Mouse (Mus musculus) heart, embryonic 11.5 days (tissue): Measurements from ENCODE around the gene Cyfip2. TPM values are rescaled to one million over a fixed set of nuclear protein-coding genes. Genes with fewer than 3 reads are reported as not detected.

Experiments
- ATAC-seq: fragments of 200-750 bp; cut with Nextera tagmentation; replicated peaks from 2 replicates; pipeline ENCODE4 v1.8.0; 2017; ENCODE audit warnings: moderate library complexity; ENCODE audit not compliant: insufficient number of reproducible peaks, low FRiP score, low TSS enrichment
- H3K27ac ChIP-seq: fragments of 300-500 bp; sonication (generic); 2 replicates; pipeline ENCODE4 v1.5.1; 2014; ENCODE audit warnings: mild to moderate bottlenecking, low read depth, low read length
- H3K27me3 ChIP-seq: fragments of 300-500 bp; sonication (generic); 2 replicates; pipeline ENCODE4 v1.6.1; 2014; ENCODE audit warnings: mild to moderate bottlenecking, low read length, mixed read lengths; ENCODE audit not compliant: control insufficient read depth, insufficient read depth
- H3K36me3 ChIP-seq: fragments of 300-500 bp; sonication (generic); 2 replicates; pipeline ENCODE4 v1.6.1; 2014; ENCODE audit warnings: mild to moderate bottlenecking, low read length, moderate library complexity, mixed read lengths; ENCODE audit not compliant: control insufficient read depth, insufficient read depth
- H3K4me1 ChIP-seq: fragments of 300-500 bp; sonication (generic); 2 replicates; pipeline ENCODE4 v1.6.1; 2014; ENCODE audit warnings: low read length; ENCODE audit not compliant: control insufficient read depth, insufficient read depth
- H3K4me2 ChIP-seq: fragments of 300-500 bp; sonication (generic); 2 replicates; pipeline ENCODE4 v1.6.1; 2014; ENCODE audit warnings: mild to moderate bottlenecking, moderate library complexity
- H3K4me3 ChIP-seq: fragments of 300-500 bp; sonication (generic); 2 replicates; pipeline ENCODE4 v1.5.1; 2014; ENCODE audit warnings: low read depth, low read length
- H3K9ac ChIP-seq: fragments of 300-500 bp; sonication (generic); 2 replicates; pipeline ENCODE4 v1.6.1; 2014; ENCODE audit warnings: mild to moderate bottlenecking, low read depth, low read length, moderate library complexity
- H3K9me3 ChIP-seq: fragments of 300-500 bp; sonication (generic); replicated peaks from 2 replicates; pipeline ENCODE4 v1.6.1; 2016; ENCODE audit warnings: low read length; ENCODE audit not compliant: control insufficient read depth
- WGBS: fragments of 180-500 bp; shearing (Covaris S2); extraction: QIAGEN DNeasy Blood & Tissue Kit; methylation state at CpG from one replicate; pipeline ENCODE4 v1.1.7; 2014; ENCODE audit not compliant: insufficient replicate concordance; 5-methylcytosine and 5-hydroxymethylcytosine counted together
- polyA plus RNA-seq: library from polyadenylated mRNA; unstranded; fragments of >200 nt; fragmentation: Nextera tagmentation; extraction: Ambion mirVana; gene quantifications from 2 replicates; pipeline ENCODE4 v1.2.1, GENCODE M21; 2014

The Cyfip2 gene
- polyA plus RNA-seq, 1 experiment from 2014 or later = 5.7 TPM

DNA sequence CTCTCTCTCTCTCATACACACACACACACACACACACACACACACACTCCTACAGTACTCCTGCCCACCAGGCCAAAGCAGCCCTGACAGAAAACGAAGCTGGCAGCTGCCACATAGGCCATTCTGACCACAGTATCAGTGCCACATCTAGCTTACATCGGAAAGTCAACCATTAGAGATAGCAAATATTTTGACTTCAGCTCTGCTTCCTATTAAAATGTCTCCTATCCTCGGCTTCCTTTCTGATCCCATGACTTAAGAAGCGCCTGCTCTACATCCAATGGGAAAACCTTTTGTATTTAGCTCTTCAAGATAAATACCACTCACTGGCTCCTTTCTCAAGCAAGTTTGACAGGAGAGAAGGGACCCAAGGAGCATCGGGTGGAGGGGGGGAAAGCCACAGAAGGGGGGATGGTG is 2.0 kb downstream of the Cyfip2 start:
- H3K36me3 ChIP-seq = no peaks in the 10 kb centered on the region
- peaks cover 13% of the 10 kb centered on the region; the same call in 1 of the 2 replicates for H3K27me3 ChIP-seq
- no peak overlapping the region for H3K4me2 ChIP-seq
- H3K4me1 ChIP-seq = peaks cover 8% of the 10 kb centered on the region; the same call in 1 of the 2 replicates
- H3K27ac ChIP-seq = no peak overlapping the region
- H3K4me3 ChIP-seq = no peak overlapping the region
- WGBS = 65% methylated on average over 5 of the region's 5 CpGs
- no peak for ATAC-seq
- H3K9me3 ChIP-seq = no peaks in the 10 kb centered on the region
- H3K9ac ChIP-seq = no peak overlapping the region

DNA sequence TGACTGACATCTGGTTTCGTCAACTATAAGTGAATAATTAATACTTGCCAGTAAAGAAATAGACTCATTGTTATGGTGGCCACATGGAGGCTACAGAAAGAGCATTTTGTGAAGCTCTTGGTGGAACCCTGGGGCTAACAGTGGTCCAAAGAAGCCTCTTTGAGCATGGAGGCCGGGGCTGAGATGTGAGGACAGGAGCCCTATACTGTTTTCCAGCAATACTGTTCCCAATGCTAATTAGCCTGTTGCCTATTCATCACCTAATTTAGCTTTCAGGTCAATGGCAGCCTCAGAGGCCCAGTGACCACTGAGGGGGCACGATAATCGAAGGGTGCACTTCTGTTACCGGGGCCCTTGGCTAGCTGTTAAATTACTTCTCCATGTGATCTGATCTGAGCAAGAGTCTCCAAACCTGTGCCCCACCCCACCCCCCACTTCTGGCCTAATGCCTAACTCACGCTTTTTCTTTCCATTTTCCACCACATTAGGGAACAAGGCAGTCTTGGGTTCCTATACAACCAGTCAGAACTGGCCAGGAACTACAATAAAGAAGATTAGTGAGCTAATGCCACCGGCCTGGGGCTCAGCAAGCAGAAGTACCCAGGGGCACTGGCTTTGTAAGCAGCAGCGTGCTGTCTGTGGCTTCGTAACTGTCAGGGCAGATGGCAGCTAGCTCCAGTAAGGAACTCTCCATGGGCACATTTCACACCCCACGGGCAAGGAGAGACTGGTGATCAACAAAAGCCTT is 2.7 kb downstream of the Cyfip2 start:
- 73% methylated on average over 10 of the region's 10 CpGs for WGBS
- H3K4me3 ChIP-seq = no peak overlapping the region
- H3K27ac ChIP-seq = no peak overlapping the region
- ATAC-seq = no peak
- H3K4me1 ChIP-seq = peaks cover 8% of the 10 kb centered on the region; the same call in 1 of the 2 replicates
- H3K4me2 ChIP-seq = no peak overlapping the region
- no peaks in the 10 kb centered on the region for H3K36me3 ChIP-seq
- no peaks in the 10 kb centered on the region for H3K9me3 ChIP-seq
- no peak overlapping the region for H3K9ac ChIP-seq
- peaks cover 13% of the 10 kb centered on the region; the same call in 1 of the 2 replicates for H3K27me3 ChIP-seq

DNA sequence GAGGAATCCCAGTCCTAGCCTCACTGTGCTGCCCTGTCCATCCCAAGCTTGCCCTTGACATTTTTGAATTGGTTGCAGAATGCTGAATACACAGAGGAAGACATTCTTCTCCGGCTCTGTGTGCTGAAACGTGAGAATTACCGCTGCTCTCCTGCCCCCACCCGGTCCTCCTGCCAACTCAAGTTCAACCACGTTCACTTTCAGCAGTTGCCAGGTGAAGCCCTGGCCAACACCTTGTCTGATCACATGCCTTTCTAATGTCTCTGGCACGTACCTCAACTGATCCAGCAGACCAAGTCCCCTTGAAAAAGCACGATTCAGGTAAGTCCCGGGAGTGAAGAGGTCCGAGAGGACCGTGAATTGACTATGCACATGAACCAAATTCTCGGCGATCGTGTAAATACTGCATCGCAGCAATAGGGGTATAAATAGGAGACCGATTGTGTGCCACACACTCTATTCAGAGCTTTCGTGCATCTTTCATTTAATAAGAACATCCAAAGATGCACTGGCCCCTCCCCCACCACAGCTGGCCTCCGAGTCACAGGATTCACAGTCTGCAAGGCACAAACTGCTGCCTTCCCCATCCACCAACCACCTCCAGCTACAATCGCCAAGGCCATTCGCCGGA is 3.4 kb downstream of the Cyfip2 start:
- no peak overlapping the region for H3K4me3 ChIP-seq
- H3K9me3 ChIP-seq = no peaks in the 10 kb centered on the region
- no peak for ATAC-seq
- no peak overlapping the region for H3K27ac ChIP-seq
- peaks cover 8% of the 10 kb centered on the region; the same call in 1 of the 2 replicates for H3K4me1 ChIP-seq
- 81% methylated on average over 20 of the region's 20 CpGs for WGBS
- H3K36me3 ChIP-seq = no peaks in the 10 kb centered on the region
- H3K27me3 ChIP-seq = peaks cover 13% of the 10 kb centered on the region; the same call in 1 of the 2 replicates
- H3K4me2 ChIP-seq = no peak overlapping the region
- H3K9ac ChIP-seq = no peak overlapping the region

DNA sequence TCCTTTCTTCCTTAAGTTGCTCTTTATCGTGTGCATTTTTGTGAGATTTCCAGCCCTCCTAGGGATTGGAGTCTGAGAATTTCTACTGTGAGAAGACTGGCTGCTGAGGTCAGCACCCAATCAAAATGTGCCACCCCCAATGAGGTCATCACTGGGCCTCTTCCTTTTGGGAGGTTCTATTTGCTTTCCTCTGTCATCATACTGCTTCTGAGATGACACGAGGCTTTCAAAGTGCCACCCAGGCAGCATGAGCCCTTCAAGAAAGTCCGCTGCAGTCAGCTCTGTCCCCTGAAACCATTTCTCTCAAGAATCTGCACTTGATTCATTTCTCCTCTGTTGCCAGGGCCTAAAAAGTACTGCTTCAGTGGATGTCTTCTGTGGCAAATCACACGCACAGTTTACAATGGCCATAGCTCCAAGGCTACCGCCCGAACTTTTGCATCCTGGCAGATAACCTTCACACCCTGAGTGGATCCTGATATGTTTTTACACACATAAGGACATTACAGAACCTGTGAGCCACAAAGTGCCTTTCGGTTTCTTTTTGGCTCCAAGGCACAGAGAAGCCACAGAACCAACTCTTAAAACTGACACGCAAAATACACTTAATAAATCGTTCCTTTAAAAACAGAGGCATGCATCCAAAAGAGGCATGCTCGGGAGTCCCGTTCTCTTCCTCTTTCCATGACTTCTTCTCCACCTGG is 4.2 kb downstream of the Cyfip2 start:
- ATAC-seq = no peak
- H3K9me3 ChIP-seq = no peaks in the 10 kb centered on the region
- no peak overlapping the region for H3K9ac ChIP-seq
- no peak overlapping the region for H3K27ac ChIP-seq
- H3K4me3 ChIP-seq = no peak overlapping the region
- H3K27me3 ChIP-seq = peaks cover 10% of the 10 kb centered on the region; the same call in 1 of the 2 replicates
- no peaks in the 10 kb centered on the region for H3K36me3 ChIP-seq
- WGBS = 77% methylated on average over 11 of the region's 11 CpGs
- H3K4me2 ChIP-seq = no peak overlapping the region
- H3K4me1 ChIP-seq = peaks cover 8% of the 10 kb centered on the region; the same call in 1 of the 2 replicates

DNA sequence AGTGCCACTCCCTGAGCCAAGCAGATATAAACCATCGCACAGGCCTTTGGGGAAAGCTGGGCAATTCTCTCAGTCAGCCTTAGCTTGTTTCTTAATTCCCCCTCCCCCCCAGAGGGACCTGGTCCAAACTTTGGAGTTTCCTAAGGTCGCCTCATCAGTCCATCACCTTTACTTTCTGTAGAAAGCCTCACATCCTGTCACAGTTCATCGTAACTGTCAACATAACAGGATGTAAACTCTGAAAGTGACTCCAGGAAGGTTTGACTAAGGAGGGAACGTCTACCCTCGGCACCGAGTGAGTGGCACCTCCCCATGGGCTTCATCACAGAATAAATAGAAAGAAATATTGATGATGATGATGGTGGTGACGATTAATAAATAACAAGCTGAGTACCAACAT is 4.9 kb downstream of the Cyfip2 start:
- Histone ChIP-seq H3K9ac (no peak overlapping the region), H3K27me3 (peaks cover 10% of the 10 kb centered on the region; the same call in 1 of the 2 replicates), H3K4me2 (no peak overlapping the region), H3K4me3 (no peak overlapping the region), H3K4me1 (peaks cover 8% of the 10 kb centered on the region; the same call in 1 of the 2 replicates), H3K27ac (no peak overlapping the region), H3K36me3 (no peaks in the 10 kb centered on the region), H3K9me3 (no peaks in the 10 kb centered on the region)
- no peak for ATAC-seq
- WGBS = 85% methylated on average over 7 of the region's 7 CpGs

DNA sequence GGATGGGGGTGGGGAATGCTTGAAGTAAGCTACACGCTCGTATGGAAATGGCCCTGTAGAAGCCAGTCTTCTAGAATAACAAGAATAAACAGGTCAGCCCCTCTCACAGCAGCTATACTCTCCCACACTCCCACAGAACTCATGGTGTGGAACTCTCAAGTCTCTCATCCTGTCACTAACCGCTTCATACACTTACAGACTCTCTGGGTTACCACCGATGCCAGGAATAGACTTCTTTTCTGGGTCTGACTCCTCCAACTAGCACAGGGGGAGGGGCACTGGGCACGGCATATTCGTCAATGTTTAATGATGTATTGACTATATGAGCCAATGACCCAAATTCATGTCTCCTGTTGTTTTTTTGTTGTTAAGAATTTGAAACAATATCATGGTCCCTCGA is 5.9 kb downstream of the Cyfip2 start:
- no peak overlapping the region for H3K4me2 ChIP-seq
- peaks cover 6% of the 10 kb centered on the region; the same call in 1 of the 2 replicates for H3K4me1 ChIP-seq

DNA sequence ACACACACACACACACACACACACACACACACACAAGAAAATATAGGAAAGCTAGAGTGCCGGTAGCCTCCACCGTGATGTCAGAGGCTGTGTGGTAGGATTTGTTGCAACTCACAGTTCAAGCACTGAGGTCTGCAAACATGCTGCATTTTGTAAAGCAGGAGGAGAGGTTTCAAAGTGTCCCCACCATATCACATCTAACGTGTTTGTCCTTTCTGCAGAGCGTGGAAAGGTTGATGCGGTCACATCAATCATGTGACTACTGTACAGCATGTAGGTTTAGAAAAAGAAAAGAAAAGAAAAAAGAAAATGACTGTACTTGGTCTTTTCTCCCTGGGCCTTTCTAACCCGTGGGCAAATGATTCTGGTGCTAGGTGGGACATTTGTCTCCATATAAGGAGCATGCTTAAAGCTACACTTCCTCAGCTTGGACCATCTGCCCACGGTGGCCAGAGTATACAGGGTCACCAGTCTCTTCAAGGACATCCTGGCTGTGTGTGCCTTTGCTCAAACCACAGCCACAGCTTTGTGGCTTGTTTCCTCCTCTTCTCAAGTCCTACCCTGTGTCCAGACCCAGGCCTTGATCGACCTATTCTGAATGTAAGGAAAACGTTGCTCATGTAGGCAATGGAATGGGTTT is 6.7 kb downstream of the Cyfip2 start:
- H3K4me3 ChIP-seq = no peak overlapping the region
- H3K4me2 ChIP-seq = no peak overlapping the region
- no peak overlapping the region for H3K9ac ChIP-seq
- H3K27ac ChIP-seq = no peak overlapping the region
- no peaks in the 10 kb centered on the region for H3K9me3 ChIP-seq
- H3K27me3 ChIP-seq = peaks cover under 1% of the 10 kb centered on the region; the same call in 1 of the 2 replicates
- no peaks in the 10 kb centered on the region for H3K36me3 ChIP-seq
- 69% methylated on average over 9 of the region's 9 CpGs for WGBS
- ATAC-seq = no peak
- H3K4me1 ChIP-seq = 0 out of 2 replicates have a peak, but pooled peaks cover under 1% of the 10 kb centered on the region

More for the DNA sequence above, 5.9 kb downstream of the Cyfip2 start:
- Histone ChIP-seq H3K4me3 (no peak overlapping the region), H3K9ac (no peak overlapping the region), H3K36me3 (no peaks in the 10 kb centered on the region), H3K9me3 (no peaks in the 10 kb centered on the region), H3K27me3 (peaks cover 9% of the 10 kb centered on the region; the same call in 1 of the 2 replicates), H3K27ac (no peak overlapping the region)
- WGBS = 83% methylated on average over 7 of the region's 7 CpGs
- ATAC-seq = no peak
